Mouse (Mus musculus): Measurements from ENCODE around the gene Bcl2a1b.
"Not testable (repeated sequence)": the region's sequence is repeated elsewhere in the genome, so short reads cannot be mapped to it uniquely, and the experiment has no call there.

Bcl2a1b gene

GRCm38 (mm10) chr9:89198969-89199416, at the start of gene Bcl2a1b, which contains the start of gene Gm29094:
Bcl2a1b (plus strand) TSS chr9:89199209.
Gm29094 (plus strand) TSS chr9:89199379.
- not testable (repeated sequence) for DNase-seq (ENCODE audit: low spot score)

- DNase-seq (ENCODE audit: low spot score) = not testable (repeated sequence)
These were observed 26.5 kb upstream of the Bcl2a1b start for GRCm38 (mm10) chr9:89172539-89172938.

- peak; percentile 28 for DNase-seq (ENCODE audit: low spot score)
These were observed 20.2 kb upstream of the Bcl2a1b start for GRCm38 (mm10) chr9:89178833-89179232.

- not testable (repeated sequence) for DNase-seq (ENCODE audit: low spot score)
These were observed 19.5 kb upstream of the Bcl2a1b start for GRCm38 (mm10) chr9:89179469-89179868.

DNA sequence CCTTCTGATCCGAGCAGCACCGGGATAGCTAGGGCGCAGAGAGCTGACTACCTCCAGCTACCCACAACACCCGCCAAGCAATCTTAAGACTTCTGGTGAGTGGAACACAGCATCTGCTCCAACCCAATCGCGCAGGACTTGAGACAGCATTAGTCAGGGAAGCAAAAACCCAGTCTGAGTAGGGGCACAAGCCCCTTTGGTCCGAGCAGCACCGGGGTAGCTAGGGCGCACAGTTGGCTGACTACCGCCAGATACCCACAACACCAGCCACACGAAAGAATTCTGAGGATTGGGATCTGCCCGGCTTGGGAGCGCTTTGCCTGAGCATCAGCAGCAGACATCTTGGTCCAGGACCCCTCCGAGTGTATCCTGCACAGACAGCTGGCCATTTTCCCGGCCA, 12.0 kb upstream of the Bcl2a1b start:
- DNase-seq (ENCODE audit: low spot score) = not testable (repeated sequence)

DNA sequence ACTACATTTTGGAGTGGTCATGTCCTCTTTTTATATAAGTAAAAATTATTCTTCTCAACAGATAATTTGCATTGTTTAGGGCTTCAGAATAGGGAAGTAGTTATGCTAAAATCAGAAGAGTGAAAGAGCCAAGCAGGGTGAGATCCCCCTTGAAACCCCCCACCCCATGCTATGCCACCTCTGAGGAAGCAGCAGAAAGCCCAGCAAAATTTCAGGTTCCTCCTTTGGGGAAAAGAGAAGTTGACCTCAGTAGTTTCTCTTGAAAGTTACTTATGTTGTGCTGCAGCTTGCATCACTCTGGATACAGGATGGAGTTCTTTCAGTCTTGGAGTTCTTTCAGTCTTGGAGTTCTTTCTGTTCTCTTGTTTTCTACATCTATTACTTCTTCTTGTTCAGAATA, 3.5 kb upstream of the Bcl2a1b start:
- DNase-seq (ENCODE audit: low spot score) = not testable (repeated sequence)

DNA sequence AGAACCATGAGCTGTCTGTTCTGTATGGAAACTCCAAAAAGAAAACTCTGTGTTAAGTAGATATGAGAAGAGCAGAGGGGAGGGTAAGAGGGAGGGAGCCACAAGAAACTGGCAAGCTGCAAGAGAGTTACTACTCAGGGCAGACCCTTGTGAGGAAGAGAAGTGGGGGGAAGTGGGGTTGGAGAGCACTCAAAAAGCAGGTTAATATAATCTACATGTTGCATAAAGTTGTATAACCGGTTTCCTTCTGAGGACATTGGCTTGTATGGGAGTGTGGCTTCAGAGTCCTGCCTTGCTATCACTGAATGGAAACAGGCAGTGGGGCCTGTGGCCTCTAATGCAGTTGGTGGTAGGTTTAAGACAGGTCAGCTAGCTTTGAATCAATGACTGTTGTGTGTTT, 1.5 kb upstream of the Bcl2a1b start:
- DNase-seq (ENCODE audit: low spot score) = not testable (repeated sequence)

DNA sequence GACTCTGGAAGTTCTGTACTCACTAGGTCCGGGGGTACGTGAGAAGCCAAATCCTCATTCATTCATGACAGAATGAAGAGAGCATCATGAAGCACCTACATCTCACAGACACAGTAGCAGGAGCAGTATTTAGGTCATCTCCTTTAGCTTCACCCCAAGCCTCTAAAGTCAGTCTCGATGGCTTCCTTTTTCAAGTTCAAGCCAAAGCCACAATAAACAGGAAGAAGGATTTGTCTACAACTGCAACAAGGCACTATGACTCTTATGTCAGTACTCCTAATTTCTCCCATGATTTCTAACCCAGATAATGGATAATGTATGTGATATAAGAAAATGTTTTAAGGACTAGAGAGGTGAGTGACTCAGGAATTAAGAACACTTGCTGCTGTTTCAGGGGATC, 660 bp upstream of the Bcl2a1b start:
- DNase-seq (ENCODE audit: low spot score) = not testable (repeated sequence)

DNA sequence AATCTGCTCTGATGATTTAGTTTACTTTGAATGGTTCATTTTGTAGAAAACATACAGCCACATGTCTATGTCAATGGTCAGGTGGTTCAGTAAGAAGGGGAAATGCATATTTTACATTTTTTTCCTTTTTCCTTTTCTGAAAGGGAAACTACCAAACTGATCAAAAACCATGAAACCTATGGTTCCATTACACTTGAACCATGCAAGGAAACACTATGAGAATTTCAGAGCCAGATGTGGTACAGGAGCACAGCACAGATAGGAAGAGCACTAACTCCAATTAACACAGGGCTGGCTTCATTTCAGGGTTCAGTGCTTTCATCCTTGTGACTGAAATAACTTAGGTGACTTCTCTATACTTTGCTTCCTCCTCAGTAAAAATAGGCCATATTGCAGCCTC, 3.2 kb downstream of the Bcl2a1b start:
- DNase-seq (ENCODE audit: low spot score) = not testable (repeated sequence)

- DNase-seq (ENCODE audit: low spot score) = not testable (repeated sequence)
These were observed 9.9 kb downstream of the Bcl2a1b start for GRCm38 (mm10) chr9:89208939-89209338.

DNA sequence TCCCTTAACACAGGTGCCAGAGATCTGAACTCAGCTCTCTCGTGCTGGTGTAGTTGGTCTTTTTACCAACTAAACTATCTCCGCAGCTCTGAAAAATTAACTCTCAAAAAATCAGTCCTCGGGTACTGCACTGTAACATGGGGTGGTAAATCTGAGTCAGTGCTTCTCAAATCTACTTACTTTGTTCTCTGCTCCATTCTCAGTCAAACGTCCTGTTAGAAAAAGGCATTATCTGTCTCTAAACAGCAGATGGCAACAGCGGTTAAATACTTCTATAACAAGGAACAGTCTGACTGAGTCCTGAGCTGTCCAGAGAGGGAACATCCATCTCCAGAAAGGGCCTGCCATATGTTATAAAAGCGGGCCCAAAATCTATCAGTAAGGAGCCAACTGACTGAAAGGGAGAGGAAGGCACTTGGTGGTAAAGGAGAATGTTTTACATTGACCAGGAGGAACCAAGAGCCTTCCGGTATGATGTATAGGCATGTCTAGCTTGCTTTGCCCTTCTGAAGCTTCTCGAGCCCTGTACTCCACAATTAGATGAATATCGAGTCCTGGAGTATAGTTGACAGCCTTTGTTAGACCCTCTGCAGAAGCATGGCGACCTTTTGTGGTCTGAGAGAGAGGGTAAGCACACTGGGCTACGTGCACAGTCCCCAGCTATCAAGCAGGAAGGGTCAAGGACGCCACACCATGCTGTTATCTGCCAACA, 11.5 kb downstream of the Bcl2a1b start, which contains the start of gene Mthfs:
Gene Mthfs, plus strand, starts transcription at position 324 of the 712 bp plus-strand sequence.
- DNase-seq (ENCODE audit: low spot score) = not testable (repeated sequence)

GRCm38 (mm10) chr9:89211065-89211858, 12.3 kb downstream of the Bcl2a1b start:
- peak; percentile 89 for DNase-seq (ENCODE audit: low spot score)

- not testable (repeated sequence) for DNase-seq (ENCODE audit: low spot score)
These were observed 13.4 kb downstream of the Bcl2a1b start for GRCm38 (mm10) chr9:89212428-89212827.

DNA sequence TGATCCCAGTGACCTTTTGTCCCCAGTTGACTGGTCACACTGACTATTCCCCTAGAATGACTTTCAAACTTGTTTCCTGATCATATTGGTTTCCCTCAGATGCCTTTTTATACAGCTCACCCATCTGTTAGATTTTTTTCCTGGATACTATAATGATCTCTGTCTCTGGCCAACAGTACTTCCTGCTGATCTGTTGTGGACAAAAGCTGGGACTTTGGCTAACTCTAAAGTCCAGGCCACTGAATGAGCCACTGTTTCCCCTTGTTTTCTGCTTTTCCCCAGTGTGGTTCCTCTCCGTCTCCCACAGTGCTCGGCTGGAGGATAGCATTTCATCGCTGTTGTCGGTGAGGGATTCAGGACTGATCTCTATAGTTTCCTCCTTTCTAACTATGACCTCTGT, 19.2 kb downstream of the Bcl2a1b start:
- DNase-seq (ENCODE audit: low spot score) = not testable (repeated sequence)

DNA sequence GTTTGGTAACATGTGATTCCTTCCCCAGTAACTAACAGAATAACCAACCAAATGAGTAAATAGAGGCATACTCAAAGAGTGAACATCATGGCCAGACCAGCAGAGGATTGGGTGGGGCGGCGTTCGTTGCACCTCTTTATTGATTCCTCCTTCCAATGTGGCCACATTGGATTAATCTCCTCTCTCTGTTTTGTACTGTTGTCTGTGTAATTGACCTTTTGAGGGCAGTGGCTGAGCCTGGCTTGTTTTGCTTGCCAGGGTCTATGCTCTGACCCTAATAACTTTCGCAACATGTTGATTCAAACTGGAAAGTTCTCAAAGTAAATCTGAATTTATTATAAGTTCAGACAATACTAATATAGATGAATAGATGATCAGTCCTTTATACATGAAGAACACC, 20.7 kb downstream of the Bcl2a1b start:
- DNase-seq (ENCODE audit: low spot score) = not testable (repeated sequence)

- DNase-seq (ENCODE audit: low spot score) = not testable (repeated sequence)
These were observed 21.8 kb downstream of the Bcl2a1b start for GRCm38 (mm10) chr9:89220704-89221287.

- DNase-seq (ENCODE audit: low spot score) = no peak
These were observed 27.1 kb downstream of the Bcl2a1b start for GRCm38 (mm10) chr9:89226071-89226470.

DNA sequence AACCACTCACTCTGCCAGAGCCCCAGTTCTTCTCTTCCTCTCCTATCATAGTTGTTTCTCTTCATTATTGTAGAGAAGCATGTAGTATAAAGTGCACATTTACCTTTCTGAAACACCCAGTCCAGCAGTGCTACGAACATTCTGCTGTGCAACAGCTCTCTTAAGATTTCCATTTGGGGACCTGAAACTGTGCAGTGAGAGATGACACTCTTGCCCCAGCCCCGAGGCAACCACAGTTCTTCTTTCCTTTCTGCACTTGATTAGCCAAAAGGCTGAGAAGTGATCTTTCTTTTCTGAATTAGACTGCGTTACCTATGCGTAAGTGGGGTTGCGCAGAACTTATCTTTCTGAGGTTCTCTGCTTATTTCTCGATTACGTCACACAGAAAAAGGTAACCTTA, 29.1 kb downstream of the Bcl2a1b start:
- DNase-seq (ENCODE audit: low spot score) = no peak

DNA sequence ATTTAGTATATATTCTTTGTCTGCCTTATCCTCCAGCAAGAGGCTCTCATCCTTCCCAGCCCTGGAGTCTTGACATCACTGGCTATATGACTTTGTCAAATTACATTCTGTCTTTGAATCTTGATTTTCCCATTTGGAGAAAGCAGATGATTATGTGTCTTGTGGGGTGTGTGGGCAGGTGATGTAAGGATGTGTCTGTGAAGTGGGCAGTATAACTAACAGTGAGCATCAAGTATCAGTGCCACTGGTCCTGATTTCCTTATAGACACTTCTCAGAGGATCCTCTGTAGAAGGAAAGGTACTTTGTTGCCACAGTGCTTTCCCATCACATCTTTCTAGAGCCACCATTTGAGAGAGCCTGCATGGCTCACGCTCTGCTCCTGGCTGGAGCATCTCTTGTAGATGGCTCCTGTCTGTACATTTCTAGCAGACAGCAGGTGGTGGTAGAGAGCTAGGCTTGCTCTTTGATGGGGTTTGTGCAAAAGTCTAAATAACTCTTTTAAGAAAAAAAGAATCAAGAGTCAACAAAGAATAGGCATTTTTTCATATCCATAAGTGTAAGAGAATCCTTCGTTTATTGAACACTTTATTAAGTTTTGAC, 32.0 kb downstream of the Bcl2a1b start:
- DNase-seq (ENCODE audit: low spot score) = not testable (repeated sequence)

DNA sequence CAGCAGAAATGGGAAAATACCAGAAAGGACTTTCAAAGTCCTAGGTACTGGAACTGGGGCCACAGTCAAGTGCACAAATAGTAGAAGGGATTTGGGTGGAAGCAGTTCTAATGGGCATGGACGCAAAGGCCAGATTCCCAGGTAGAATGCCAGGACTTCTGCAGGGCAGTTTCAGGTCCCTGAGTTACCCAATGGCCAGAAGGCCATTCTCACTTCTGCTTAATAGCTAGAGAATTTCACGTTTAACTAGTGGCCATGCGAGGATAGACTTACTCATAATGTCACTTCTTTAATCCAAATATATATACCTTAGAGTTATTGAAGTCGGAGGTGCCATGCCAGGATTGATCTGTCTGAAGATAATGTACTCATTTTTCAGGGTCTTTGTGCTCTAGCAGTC, 38.1 kb downstream of the Bcl2a1b start:
- not testable (repeated sequence) for DNase-seq (ENCODE audit: low spot score)

- DNase-seq (ENCODE audit: low spot score) = not testable (repeated sequence)
These were observed 40.0 kb downstream of the Bcl2a1b start for GRCm38 (mm10) chr9:89238976-89239505.

Measured in ovary, adult 18-20 months (tissue).